Mouse (Mus musculus) megakaryocyte, embryonic 14.5 days (primary cell): Measurements from ENCODE around the gene Fras1. TPM values are rescaled to one million over a fixed set of nuclear protein-coding genes. Genes with fewer than 3 reads are reported as not detected.

Source experiments
- H3K27me3 ChIP-seq: replicated peaks from 2 replicates; pipeline ENCODE3; 2012; ENCODE audit warnings: inconsistent platforms
- H3K36me3 ChIP-seq: replicated peaks from 2 replicates; pipeline ENCODE3; 2012; ENCODE audit warnings: low read length, inconsistent platforms, mixed read lengths
- H3K4me1 ChIP-seq: 2 replicates; pipeline ENCODE4 v1.6.1; 2012; ENCODE audit warnings: inconsistent platforms
- H3K4me3 ChIP-seq: replicated peaks from 2 replicates; pipeline ENCODE3; 2012; ENCODE audit warnings: moderate library complexity, mild to moderate bottlenecking, inconsistent platforms
- H3K9me3 ChIP-seq: 2 replicates; pipeline ENCODE4 v1.6.1; 2012; ENCODE audit warnings: inconsistent platforms
- FLI1 ChIP-seq: IDR thresholded peaks from 2 replicates; pipeline ENCODE4 v1.6.1; 2012; ENCODE audit warnings: low read length, inconsistent platforms, mixed read lengths
- GATA1 ChIP-seq: IDR thresholded peaks from 3 replicates; pipeline ENCODE4 v1.6.1; 2012; ENCODE audit warnings: mixed read lengths, low read length, inconsistent platforms, borderline replicate concordance
- polyA plus RNA-seq: library from polyadenylated mRNA; stranded (reverse); fragments of >175 nt; gene quantifications from 2 replicates; pipeline ENCODE4 v1.2.3, GENCODE M21; 2012; ENCODE audit warnings: low replicate concordance; ENCODE audit not compliant: insufficient read depth

Fras1 gene
- polyA plus RNA-seq, 1 experiment = not detected

- no peaks in the 10 kb centered on the region for H3K27me3 ChIP-seq
- no peak overlapping the region for H3K4me3 ChIP-seq
- no peaks in the 10 kb centered on the region for H3K4me1 ChIP-seq
- H3K9me3 ChIP-seq = no peaks in the 10 kb centered on the region
- TF ChIP-seq GATA1 = no peak
- no peak for TF ChIP-seq FLI1
- no peaks in the 10 kb centered on the region for H3K36me3 ChIP-seq
Measured at GRCm38 (mm10) chr5:96502400-96502799, 128.6 kb downstream of the Fras1 start.

GRCm38 (mm10) chr5:96511005-96511404 is 137.2 kb downstream of the Fras1 start:
- Histone ChIP-seq H3K27me3 (no peaks in the 10 kb centered on the region), H3K4me3 (no peak overlapping the region), H3K9me3 (no peaks in the 10 kb centered on the region), H3K36me3 (no peaks in the 10 kb centered on the region), H3K4me1 (no peaks in the 10 kb centered on the region)
- TF ChIP-seq FLI1 (no peak), GATA1 (no peak)

DNA sequence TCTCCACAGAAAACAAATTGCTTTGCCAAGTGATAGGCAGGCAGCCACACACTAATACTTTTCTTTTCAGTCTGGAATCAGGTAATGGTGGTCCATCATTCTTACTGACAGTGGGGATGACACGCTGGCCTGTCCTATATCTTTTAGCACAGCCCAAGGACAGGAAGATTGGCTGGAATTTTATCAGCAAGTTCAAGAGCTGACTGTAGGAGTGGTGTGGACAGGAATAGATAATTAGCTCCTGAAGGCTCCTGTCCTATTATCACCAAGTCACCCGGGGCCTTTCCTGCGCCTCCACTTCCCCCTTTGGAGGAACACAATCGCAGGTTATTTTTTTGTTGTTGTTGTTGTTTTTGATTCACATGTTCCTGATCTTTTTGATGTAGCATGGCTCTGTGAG is 139.6 kb downstream of the Fras1 start:
- Histone ChIP-seq H3K4me3 (no peak overlapping the region), H3K9me3 (no peaks in the 10 kb centered on the region), H3K27me3 (no peaks in the 10 kb centered on the region), H3K36me3 (no peaks in the 10 kb centered on the region), H3K4me1 (no peaks in the 10 kb centered on the region)
- TF ChIP-seq GATA1 = no peak
- no peak for TF ChIP-seq FLI1

DNA sequence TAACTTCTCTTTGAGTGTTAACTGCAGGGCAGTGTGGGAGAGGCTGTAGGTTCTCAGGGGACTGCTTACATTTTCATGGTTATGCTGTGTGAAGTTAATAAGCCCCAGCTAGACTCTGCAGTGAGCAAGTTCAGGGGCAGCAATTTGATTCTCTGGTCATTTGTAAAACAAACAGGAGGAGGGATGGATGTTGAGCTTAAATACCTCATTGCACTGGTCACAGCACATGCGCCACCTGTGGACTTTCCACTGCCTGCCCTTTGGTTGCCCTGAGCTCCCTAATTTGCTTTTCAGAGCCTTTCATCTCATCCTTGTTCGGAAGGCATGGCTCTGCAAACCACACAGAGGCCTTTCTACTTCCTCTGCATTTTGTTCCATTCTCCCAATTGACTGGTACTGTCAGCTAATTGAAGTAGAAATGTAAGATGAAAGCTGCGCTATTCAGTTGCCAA is 142.1 kb downstream of the Fras1 start:
- no peak for TF ChIP-seq GATA1
- TF ChIP-seq FLI1 = no peak

GRCm38 (mm10) chr5:96516329-96516728 is 142.6 kb downstream of the Fras1 start:
- H3K36me3 ChIP-seq = no peaks in the 10 kb centered on the region
- no peaks in the 10 kb centered on the region for H3K9me3 ChIP-seq
- H3K4me1 ChIP-seq = no peaks in the 10 kb centered on the region
- H3K4me3 ChIP-seq = no peak overlapping the region
- no peaks in the 10 kb centered on the region for H3K27me3 ChIP-seq
- no peak for TF ChIP-seq FLI1
- TF ChIP-seq GATA1 = no peak

More for the DNA sequence above, 142.1 kb downstream of the Fras1 start:
- Histone ChIP-seq H3K36me3 (no peaks in the 10 kb centered on the region), H3K4me1 (no peaks in the 10 kb centered on the region), H3K9me3 (no peaks in the 10 kb centered on the region), H3K4me3 (no peak overlapping the region), H3K27me3 (no peaks in the 10 kb centered on the region)

DNA sequence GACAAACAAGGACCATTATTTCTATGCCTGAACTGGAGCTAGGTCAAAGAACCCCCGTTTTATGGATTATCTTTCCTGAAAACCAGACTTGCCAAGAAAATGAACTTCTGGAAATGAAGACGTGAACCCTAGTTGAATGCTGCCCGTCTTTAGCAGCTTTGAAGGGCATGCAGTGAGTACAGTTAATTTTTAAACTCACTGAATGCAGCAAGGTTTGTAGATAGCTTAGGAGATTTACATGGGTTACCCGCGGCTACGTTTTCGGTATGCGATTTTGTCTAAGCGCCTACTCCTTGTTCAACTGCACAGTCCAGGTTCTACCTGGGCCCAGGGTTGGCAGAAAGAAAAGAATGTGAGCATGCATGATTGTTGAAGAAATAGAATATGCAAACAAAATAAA is 147.8 kb downstream of the Fras1 start:
- H3K9me3 ChIP-seq = no peaks in the 10 kb centered on the region
- H3K4me3 ChIP-seq = no peak overlapping the region
- no peaks in the 10 kb centered on the region for H3K4me1 ChIP-seq
- TF ChIP-seq FLI1 (no peak), GATA1 (no peak)
- H3K27me3 ChIP-seq = no peaks in the 10 kb centered on the region
- H3K36me3 ChIP-seq = no peaks in the 10 kb centered on the region

- no peaks in the 10 kb centered on the region for H3K4me1 ChIP-seq
- TF ChIP-seq GATA1 (no peak), FLI1 (no peak)
- peaks cover 2% of the 10 kb centered on the region; the same call in 1 of the 2 replicates for H3K9me3 ChIP-seq
- H3K36me3 ChIP-seq = no peaks in the 10 kb centered on the region
- no peaks in the 10 kb centered on the region for H3K27me3 ChIP-seq
- no peak overlapping the region for H3K4me3 ChIP-seq
Measured at GRCm38 (mm10) chr5:96522909-96523409, 149.2 kb downstream of the Fras1 start.

DNA sequence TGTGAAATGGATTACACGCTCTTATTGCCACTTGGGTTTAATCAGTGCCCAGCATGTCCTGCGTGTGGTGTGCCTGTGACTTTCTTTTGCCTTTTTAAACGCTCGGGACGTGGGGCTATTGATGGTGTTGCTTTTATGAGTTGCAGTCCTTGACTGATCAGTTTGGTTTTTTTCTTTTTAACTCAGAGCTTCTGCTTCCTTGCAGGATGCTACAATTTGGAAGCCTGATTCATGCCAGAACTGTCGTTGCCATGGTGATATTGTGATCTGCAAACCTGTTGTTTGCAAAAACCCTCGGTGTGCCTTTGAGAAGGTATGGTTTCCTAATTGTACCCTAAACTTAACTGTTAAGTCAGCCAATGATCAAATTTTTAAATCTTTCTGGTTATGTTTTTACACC is 154.5 kb downstream of the Fras1 start:
- TF ChIP-seq FLI1 (no peak), GATA1 (no peak)
- Histone ChIP-seq H3K27me3 (no peaks in the 10 kb centered on the region), H3K36me3 (no peaks in the 10 kb centered on the region), H3K4me1 (no peaks in the 10 kb centered on the region), H3K9me3 (peaks cover 5% of the 10 kb centered on the region; the same call in 1 of the 2 replicates), H3K4me3 (no peak overlapping the region)

DNA sequence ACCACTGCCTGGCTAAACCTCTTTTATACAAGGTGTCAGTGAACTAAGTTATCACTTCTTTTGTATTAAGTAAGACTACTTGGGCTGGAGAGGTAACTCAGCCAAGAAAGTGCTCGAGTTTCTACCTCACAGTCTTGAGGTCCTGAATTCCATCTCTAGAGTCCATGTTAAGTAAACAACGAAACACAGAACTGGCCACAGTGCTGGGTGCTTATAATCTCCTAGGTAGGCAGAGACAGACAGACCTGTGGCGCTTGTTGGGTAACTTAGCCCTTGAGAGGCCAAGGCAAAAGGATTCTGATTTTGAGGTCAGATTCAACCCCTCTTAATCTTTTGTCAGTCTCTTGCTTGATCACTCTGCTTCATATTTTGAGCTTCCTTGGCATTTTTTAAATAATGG is 156.8 kb downstream of the Fras1 start:
- H3K4me3 ChIP-seq = no peak overlapping the region

DNA sequence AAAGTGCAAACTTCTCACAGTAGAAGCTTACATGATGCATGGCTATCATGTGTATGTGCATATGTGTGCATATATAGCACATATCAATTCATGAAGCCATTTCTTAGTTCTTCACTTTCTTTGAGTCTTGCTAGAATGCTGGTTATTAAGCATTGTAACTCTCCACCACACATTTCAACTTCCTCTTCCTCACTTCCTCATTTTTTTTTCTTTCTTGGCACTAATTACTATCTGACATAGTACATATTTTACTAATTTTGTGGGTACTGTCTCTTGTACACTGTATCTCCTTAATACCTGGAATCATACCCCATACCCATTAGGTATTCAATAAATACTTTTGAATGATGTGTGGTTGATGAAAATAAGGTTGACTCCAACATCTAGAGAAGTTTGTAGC is 158.2 kb downstream of the Fras1 start:
- H3K27me3 ChIP-seq = no peaks in the 10 kb centered on the region
- H3K4me3 ChIP-seq = no peak overlapping the region
- TF ChIP-seq GATA1 = no peak
- no peak for TF ChIP-seq FLI1
- H3K9me3 ChIP-seq = peaks cover 5% of the 10 kb centered on the region
- no peaks in the 10 kb centered on the region for H3K36me3 ChIP-seq
- no peaks in the 10 kb centered on the region for H3K4me1 ChIP-seq

More for the DNA sequence above, 156.8 kb downstream of the Fras1 start:
- Histone ChIP-seq H3K36me3 (no peaks in the 10 kb centered on the region), H3K4me1 (no peaks in the 10 kb centered on the region), H3K27me3 (no peaks in the 10 kb centered on the region), H3K9me3 (peaks cover 5% of the 10 kb centered on the region; the same call in 1 of the 2 replicates)
- TF ChIP-seq FLI1 (no peak), GATA1 (no peak)
